Mouse (Mus musculus) E14TG2a.4 (cell line): ENCODE measurements around the gene Gng12.

Experiments used
- CTCF ChIP-seq: conservative IDR thresholded peaks from 2 replicates; pipeline ENCODE4 v1.5.1; 2014; ENCODE audit warnings: low read length
- NANOG ChIP-seq: IDR thresholded peaks from 2 replicates; pipeline ENCODE4 v1.6.1; 2014; ENCODE audit warnings: borderline replicate concordance, low read length, mixed read lengths
- POU5F1 ChIP-seq: IDR thresholded peaks from 2 replicates; pipeline ENCODE4 v1.6.1; 2014; ENCODE audit warnings: low read length, borderline replicate concordance

DNA sequence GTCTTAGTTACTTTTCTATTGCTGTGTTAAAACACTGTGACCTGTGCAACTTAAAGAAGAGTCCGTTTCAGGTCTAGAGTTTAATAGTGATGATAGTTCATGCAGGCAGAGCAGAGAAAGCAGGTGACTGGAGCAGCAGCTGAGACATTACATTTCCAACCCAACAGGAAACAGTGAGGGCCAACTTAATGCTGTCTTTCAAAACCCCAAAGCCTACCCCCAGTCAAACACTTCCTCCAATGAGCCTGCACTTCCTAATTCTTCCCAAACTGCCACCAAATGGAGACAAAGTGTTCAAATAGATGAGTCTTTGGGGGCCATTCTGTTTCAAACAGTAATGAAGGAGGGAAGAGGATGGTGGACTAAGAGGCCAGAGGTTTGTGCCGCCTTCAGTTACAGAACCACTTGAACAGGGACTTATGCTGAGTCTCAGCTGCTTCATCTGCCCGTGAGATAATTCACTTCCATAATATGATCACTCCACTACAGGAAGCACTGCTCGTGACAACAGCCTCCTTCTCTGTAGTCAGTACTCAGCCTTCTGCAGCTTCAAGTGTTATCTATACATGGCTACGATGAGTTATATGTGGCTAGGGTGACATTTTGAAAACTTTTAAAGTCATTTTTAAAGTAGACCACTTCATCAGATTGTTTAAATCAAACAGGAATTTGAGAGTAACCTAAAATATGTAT lies 55.7 kb downstream of the Gng12 start:
- TF ChIP-seq NANOG (no peak), CTCF (no peak), POU5F1 (no peak)
